Mouse (Mus musculus) neural tube, embryonic 13.5 days (tissue): ENCODE measurements around the gene Cd40lg. TPM values are rescaled to one million over a fixed set of nuclear protein-coding genes. Genes with fewer than 3 reads are reported as not detected.

Experiments used
- ATAC-seq: fragments of 200-750 bp; cut with Nextera tagmentation; 2 replicates; pipeline ENCODE4 v1.8.0; 2017; ENCODE audit warnings: low read depth, mild to moderate bottlenecking, moderate TSS enrichment, moderate library complexity
- H3K27ac ChIP-seq: fragments of 300-500 bp; sonication (generic); replicated peaks from 2 replicates; pipeline ENCODE4 v1.5.1; 2015; ENCODE audit warnings: moderate library complexity, mild to moderate bottlenecking, inconsistent platforms
- H3K27me3 ChIP-seq: fragments of 300-500 bp; sonication (generic); 2 replicates; pipeline ENCODE4 v1.6.1; 2015; ENCODE audit warnings: mild to moderate bottlenecking, inconsistent platforms
- H3K36me3 ChIP-seq: fragments of 300-500 bp; sonication (generic); 2 replicates; pipeline ENCODE4 v1.6.1; 2015; ENCODE audit warnings: mild to moderate bottlenecking, inconsistent platforms
- H3K4me1 ChIP-seq: fragments of 300-500 bp; sonication (generic); replicated peaks from 2 replicates; pipeline ENCODE4 v1.6.1; 2015; ENCODE audit warnings: inconsistent platforms
- H3K4me2 ChIP-seq: fragments of 300-500 bp; sonication (generic); 2 replicates; pipeline ENCODE4 v1.6.1; 2015; ENCODE audit warnings: inconsistent platforms, mild to moderate bottlenecking, moderate library complexity
- H3K4me3 ChIP-seq: fragments of 300-500 bp; sonication (generic); 2 replicates; pipeline ENCODE4 v1.5.1; 2015; ENCODE audit warnings: mild to moderate bottlenecking, inconsistent platforms
- H3K9ac ChIP-seq: fragments of 300-500 bp; sonication (generic); 2 replicates; pipeline ENCODE4 v1.6.1; 2015; ENCODE audit warnings: moderate library complexity, mild to moderate bottlenecking, inconsistent platforms
- H3K9me3 ChIP-seq: fragments of 300-500 bp; sonication (generic); 2 replicates; pipeline ENCODE4 v1.6.1; 2016; ENCODE audit warnings: inconsistent platforms
- WGBS: fragments of 180-500 bp; shearing (Covaris S2); methylation state at CpG from one replicate; pipeline ENCODE4 v1.1.7; 2015; 5-methylcytosine and 5-hydroxymethylcytosine counted together
- polyA plus RNA-seq: library from polyadenylated mRNA; unstranded; fragments of >200 nt; fragmentation: Nextera tagmentation; extraction: Ambion mirVana; gene quantifications from 2 replicates; pipeline ENCODE4 v1.2.1, GENCODE M21; 2015

Gene Cd40lg
- polyA plus RNA-seq, 1 experiment from 2014 or later, result not detected

- no peaks in the 10 kb centered on the region for H3K9me3 ChIP-seq
- no peaks in the 10 kb centered on the region for H3K27me3 ChIP-seq
- WGBS, result 93% methylated on average over 4 of the region's 4 CpGs
- H3K4me2 ChIP-seq, result no peak overlapping the region
- H3K4me3 ChIP-seq, result no peak overlapping the region
- H3K27ac ChIP-seq, result no peak overlapping the region
- ATAC-seq, result no peak
- no peak overlapping the region for H3K9ac ChIP-seq
- no peaks in the 10 kb centered on the region for H3K4me1 ChIP-seq
- no peaks in the 10 kb centered on the region for H3K36me3 ChIP-seq
These were observed 3.6 kb downstream of the Cd40lg start for GRCm38 (mm10) chrX:57215495-57215894.

- H3K9ac ChIP-seq, result no peak overlapping the region
- no peak overlapping the region for H3K27ac ChIP-seq
- H3K4me2 ChIP-seq, result no peak overlapping the region
- no peaks in the 10 kb centered on the region for H3K9me3 ChIP-seq
- 78% methylated on average over 5 of the region's 5 CpGs for WGBS
- H3K36me3 ChIP-seq, result no peaks in the 10 kb centered on the region
- H3K4me3 ChIP-seq, result no peak overlapping the region
- H3K4me1 ChIP-seq, result no peaks in the 10 kb centered on the region
- ATAC-seq, result no peak
- no peaks in the 10 kb centered on the region for H3K27me3 ChIP-seq
These were observed 4.3 kb downstream of the Cd40lg start for GRCm38 (mm10) chrX:57216271-57216670.

DNA sequence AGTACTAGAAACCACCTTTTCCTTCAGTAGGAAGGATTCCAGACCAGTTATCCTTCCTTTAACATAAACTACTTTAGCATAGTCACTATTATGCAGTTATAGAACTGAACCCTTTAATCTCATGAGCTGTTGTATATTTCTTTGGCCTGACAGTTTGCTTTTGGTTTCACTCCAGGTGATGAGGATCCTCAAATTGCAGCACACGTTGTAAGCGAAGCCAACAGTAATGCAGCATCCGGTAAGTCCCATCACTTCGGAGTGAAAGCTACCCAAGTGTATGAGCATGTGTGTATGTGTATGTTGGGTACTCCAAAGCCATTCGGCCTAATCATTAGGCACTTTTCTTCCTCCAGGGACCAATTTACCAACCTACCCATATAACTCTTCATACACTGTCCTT is 7.6 kb downstream of the Cd40lg start:
- H3K4me2 ChIP-seq, result no peak overlapping the region
- WGBS, result 78% methylated on average over 5 of the region's 5 CpGs
- H3K4me3 ChIP-seq, result no peak overlapping the region
- no peaks in the 10 kb centered on the region for H3K27me3 ChIP-seq
- H3K27ac ChIP-seq, result no peak overlapping the region
- H3K36me3 ChIP-seq, result no peaks in the 10 kb centered on the region
- no peak overlapping the region for H3K9ac ChIP-seq
- ATAC-seq, result no peak
- H3K4me1 ChIP-seq, result no peaks in the 10 kb centered on the region
- H3K9me3 ChIP-seq, result no peaks in the 10 kb centered on the region

DNA sequence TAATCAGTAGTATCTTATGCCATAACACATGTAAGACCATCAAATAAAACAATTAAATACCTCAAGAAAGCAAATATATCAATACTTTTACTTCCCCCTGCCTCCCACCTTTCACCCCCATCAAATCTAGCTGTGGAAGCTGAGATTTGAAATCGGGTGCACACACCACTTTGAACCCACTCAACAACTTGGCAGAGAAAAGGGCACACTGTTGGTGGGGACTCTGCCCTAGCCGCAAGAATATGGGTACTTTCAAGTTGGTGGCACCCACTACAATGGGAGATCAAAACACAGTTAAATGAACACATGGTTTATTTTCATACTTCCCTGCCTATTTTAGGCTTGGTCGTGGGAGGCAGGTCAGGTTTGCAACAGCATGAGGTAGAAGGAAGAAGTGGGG is 9.9 kb downstream of the Cd40lg start:
- ATAC-seq, result no peak

GRCm38 (mm10) chrX:57223301-57223700 is 11.4 kb downstream of the Cd40lg start:
- Histone ChIP-seq H3K4me3 (no peak overlapping the region), H3K9me3 (no peaks in the 10 kb centered on the region), H3K27ac (no peak overlapping the region), H3K4me2 (no peak overlapping the region), H3K27me3 (no peaks in the 10 kb centered on the region), H3K4me1 (no peaks in the 10 kb centered on the region), H3K9ac (no peak overlapping the region), H3K36me3 (no peaks in the 10 kb centered on the region)
- 88% methylated on average over 10 of the region's 10 CpGs for WGBS
- ATAC-seq, result no peak

More for the DNA sequence above, 9.9 kb downstream of the Cd40lg start:
- no peaks in the 10 kb centered on the region for H3K9me3 ChIP-seq
- H3K36me3 ChIP-seq, result no peaks in the 10 kb centered on the region
- H3K27ac ChIP-seq, result no peak overlapping the region
- H3K9ac ChIP-seq, result no peak overlapping the region
- no peaks in the 10 kb centered on the region for H3K27me3 ChIP-seq
- no peaks in the 10 kb centered on the region for H3K4me1 ChIP-seq
- WGBS, result 91% methylated on average over 3 of the region's 3 CpGs
- H3K4me3 ChIP-seq, result no peak overlapping the region
- H3K4me2 ChIP-seq, result no peak overlapping the region

DNA sequence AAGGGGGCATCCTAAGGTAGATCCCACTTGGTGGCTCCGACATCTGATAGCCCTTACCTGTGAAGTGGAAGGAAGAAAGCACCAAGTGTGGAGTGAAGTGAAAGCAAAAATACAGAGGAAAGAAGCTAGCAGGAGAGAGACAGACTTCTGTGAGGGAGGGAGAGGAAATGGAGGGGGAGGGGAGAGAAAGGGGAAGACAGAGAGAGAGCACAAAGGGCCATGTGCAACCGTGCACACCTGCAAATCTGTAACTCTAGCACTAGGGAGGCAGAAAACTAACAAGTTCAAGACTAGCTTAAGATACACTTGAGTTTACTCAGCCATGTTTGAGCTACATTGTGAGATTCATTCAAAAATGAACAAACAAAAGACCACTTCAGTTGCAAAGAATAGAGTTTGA is 16.2 kb downstream of the Cd40lg start:
- Histone ChIP-seq H3K4me3 (no peak overlapping the region), H3K4me2 (no peak overlapping the region), H3K9me3 (no peaks in the 10 kb centered on the region), H3K27ac (no peak overlapping the region), H3K27me3 (no peaks in the 10 kb centered on the region), H3K4me1 (no peaks in the 10 kb centered on the region), H3K36me3 (no peaks in the 10 kb centered on the region), H3K9ac (no peak overlapping the region)
- no peak for ATAC-seq
- WGBS, result 74% methylated on average over 2 of the region's 2 CpGs

GRCm38 (mm10) chrX:57233596-57233995 is 21.7 kb downstream of the Cd40lg start:
- Histone ChIP-seq H3K4me2 (no peak overlapping the region), H3K4me3 (no peak overlapping the region), H3K36me3 (no peaks in the 10 kb centered on the region), H3K27ac (no peak overlapping the region), H3K9me3 (no peaks in the 10 kb centered on the region), H3K27me3 (no peaks in the 10 kb centered on the region), H3K4me1 (no peaks in the 10 kb centered on the region), H3K9ac (no peak overlapping the region)
- ATAC-seq, result no peak
- WGBS, result 73% methylated on average over 2 of the region's 2 CpGs

DNA sequence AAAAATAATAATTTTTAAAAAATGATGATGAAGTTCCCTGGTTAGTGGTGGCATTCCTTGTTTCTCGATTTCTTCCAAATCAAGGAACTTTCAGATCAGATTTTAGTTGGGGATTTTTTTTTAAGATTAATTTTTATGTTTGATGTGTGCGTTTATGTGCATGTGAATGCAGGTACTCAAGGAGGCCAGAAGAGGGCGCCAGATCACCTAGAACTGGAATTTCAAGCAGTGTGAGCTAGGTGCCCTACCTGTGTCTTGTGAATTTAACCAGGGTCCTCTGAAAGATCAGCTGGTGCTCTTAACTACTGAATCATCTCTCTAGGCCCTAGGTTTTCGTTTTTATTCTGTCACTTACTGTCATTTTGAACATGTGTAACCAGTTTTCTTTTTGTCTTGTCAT is 24.0 kb downstream of the Cd40lg start:
- H3K4me1 ChIP-seq, result no peaks in the 10 kb centered on the region
- H3K4me3 ChIP-seq, result no peak overlapping the region
- no peak overlapping the region for H3K4me2 ChIP-seq
- no peaks in the 10 kb centered on the region for H3K9me3 ChIP-seq
- H3K27me3 ChIP-seq, result no peaks in the 10 kb centered on the region
- no peak overlapping the region for H3K9ac ChIP-seq
- 72% methylated on average over 4 of the region's 4 CpGs for WGBS
- no peak for ATAC-seq
- H3K27ac ChIP-seq, result no peak overlapping the region
- no peaks in the 10 kb centered on the region for H3K36me3 ChIP-seq

DNA sequence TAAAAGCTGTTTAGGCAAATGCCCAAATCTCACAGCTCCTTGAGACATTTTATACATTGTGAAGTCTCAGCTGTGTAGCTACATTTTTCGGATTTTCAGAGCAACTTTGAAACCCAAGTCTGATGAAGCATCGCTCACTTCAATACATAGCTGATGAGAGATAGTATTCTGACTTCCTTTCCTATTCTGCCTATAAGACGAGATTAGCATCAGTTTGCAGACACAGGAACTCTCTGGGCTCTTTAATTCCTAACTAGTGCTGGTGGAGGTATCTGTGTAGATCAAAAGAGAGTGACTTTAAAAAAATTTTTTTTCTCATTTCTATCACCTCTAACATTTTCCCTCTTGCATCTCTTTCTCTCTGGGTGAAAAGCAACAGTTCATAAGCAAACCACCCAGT is 26.6 kb downstream of the Cd40lg start:
- Histone ChIP-seq H3K4me3 (no peak overlapping the region), H3K9ac (no peak overlapping the region), H3K9me3 (no peaks in the 10 kb centered on the region), H3K27me3 (no peaks in the 10 kb centered on the region), H3K4me1 (no peaks in the 10 kb centered on the region), H3K36me3 (no peaks in the 10 kb centered on the region), H3K4me2 (no peak overlapping the region), H3K27ac (no peak overlapping the region)
- no peak for ATAC-seq
- 80% methylated on average over 3 of the region's 3 CpGs for WGBS

GRCm38 (mm10) chrX:57253329-57254055 is 41.5 kb downstream of the Cd40lg start:
- H3K9ac ChIP-seq, result no peak overlapping the region
- H3K27ac ChIP-seq, result no peak overlapping the region
- no peak overlapping the region for H3K4me3 ChIP-seq
- no peak for ATAC-seq
- 67% methylated on average over 7 of the region's 7 CpGs for WGBS
- no peaks in the 10 kb centered on the region for H3K27me3 ChIP-seq
- no peaks in the 10 kb centered on the region for H3K36me3 ChIP-seq
- no peak overlapping the region for H3K4me2 ChIP-seq
- H3K4me1 ChIP-seq, result no peaks in the 10 kb centered on the region
- H3K9me3 ChIP-seq, result no peaks in the 10 kb centered on the region

- H3K9ac ChIP-seq, result no peak overlapping the region
- 52% methylated on average over 2 of the region's 2 CpGs for WGBS
- no peak for ATAC-seq
- H3K4me2 ChIP-seq, result no peak overlapping the region
- H3K4me1 ChIP-seq, result no peaks in the 10 kb centered on the region
- no peaks in the 10 kb centered on the region for H3K27me3 ChIP-seq
- no peak overlapping the region for H3K27ac ChIP-seq
- no peak overlapping the region for H3K4me3 ChIP-seq
- no peaks in the 10 kb centered on the region for H3K36me3 ChIP-seq
- H3K9me3 ChIP-seq, result no peaks in the 10 kb centered on the region
These were observed 48.8 kb downstream of the Cd40lg start for GRCm38 (mm10) chrX:57260744-57261143.

GRCm38 (mm10) chrX:57263515-57263914 is 51.6 kb downstream of the Cd40lg start:
- no peaks in the 10 kb centered on the region for H3K9me3 ChIP-seq
- H3K4me3 ChIP-seq, result no peak overlapping the region
- H3K27ac ChIP-seq, result no peak overlapping the region
- H3K27me3 ChIP-seq, result no peaks in the 10 kb centered on the region
- WGBS, result 84% methylated on average over 4 of the region's 4 CpGs
- no peaks in the 10 kb centered on the region for H3K4me1 ChIP-seq
- no peaks in the 10 kb centered on the region for H3K36me3 ChIP-seq
- no peak for ATAC-seq
- H3K9ac ChIP-seq, result no peak overlapping the region
- no peak overlapping the region for H3K4me2 ChIP-seq
